Mouse (Mus musculus) T-helper 2 cell (primary cell): ENCODE results near the gene Tm9sf3.

Experiments used
- in situ Hi-C: fragments of 300-600 bp; cut with MboI, MseI; formaldehyde crosslinking; loops from one replicate; pipeline ENCODE4 v1.15.1; 2025; ENCODE audit warnings: high pct_unique_total_duplicates

Tm9sf3 gene

DNA sequence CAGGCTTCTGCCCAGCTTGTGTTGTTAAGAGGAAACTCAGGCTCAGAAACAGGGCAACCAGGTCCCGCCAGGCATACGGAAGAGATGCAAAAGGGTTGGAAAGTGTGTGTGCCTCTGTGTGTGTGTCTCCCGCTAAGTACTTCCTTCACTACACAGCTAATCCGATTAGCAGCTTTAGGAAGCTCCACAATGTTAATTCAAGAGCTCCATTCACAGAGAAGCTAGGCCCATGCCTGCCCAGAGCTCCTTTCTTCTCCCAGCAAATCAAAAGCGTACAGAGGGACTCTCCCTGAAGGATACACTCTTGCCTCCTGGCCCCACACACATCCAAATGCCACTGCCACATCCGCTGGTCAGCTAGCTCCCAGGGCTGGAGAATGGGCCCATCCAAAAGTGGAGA, 86.5 kb downstream of the Tm9sf3 start:
- in situ Hi-C loops = loop anchor here (25.0 kb wide), 1 partner anchor 1060 kb away; the partner anchor contains the start of gene Golga7b

DNA sequence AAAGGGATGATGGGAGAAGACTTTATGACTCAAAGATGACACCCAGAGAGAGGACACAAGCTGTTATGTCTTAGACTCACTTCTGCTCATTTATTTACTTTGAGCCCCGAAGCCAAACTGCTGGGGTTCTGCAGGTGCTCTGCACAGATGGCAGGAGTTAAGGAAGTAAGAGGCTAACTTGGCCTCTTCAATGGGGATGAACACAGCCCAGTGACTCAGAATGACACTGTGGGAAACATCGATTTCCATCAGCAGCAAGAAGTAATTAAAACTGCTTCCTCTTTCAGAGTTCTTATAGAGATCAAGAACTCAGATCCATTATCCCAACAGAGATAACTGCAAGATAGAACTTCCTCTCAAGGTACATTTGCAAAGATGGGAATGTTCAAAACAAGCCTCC, 86.9 kb downstream of the Tm9sf3 start:
- in situ Hi-C loops = loop anchor here (25.0 kb wide), 1 partner anchor 1060 kb away; the partner anchor contains the start of gene Golga7b

DNA sequence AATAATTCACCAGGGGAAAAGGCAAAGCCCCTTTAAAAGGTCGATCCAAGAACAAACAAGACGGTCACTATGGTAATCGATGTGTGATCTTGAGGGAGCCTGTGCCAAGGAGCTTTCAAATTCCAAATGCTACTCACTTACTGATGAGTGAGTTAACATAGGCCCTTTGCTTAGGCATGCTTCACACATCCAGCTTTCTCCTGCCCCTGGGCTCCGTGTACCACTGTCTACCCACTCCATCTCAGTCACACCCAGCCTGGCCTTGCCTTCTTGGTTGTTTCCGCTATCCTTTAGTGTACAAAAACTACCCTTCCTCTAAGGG, 97.9 kb downstream of the Tm9sf3 start:
- in situ Hi-C loops = no loop called here

DNA sequence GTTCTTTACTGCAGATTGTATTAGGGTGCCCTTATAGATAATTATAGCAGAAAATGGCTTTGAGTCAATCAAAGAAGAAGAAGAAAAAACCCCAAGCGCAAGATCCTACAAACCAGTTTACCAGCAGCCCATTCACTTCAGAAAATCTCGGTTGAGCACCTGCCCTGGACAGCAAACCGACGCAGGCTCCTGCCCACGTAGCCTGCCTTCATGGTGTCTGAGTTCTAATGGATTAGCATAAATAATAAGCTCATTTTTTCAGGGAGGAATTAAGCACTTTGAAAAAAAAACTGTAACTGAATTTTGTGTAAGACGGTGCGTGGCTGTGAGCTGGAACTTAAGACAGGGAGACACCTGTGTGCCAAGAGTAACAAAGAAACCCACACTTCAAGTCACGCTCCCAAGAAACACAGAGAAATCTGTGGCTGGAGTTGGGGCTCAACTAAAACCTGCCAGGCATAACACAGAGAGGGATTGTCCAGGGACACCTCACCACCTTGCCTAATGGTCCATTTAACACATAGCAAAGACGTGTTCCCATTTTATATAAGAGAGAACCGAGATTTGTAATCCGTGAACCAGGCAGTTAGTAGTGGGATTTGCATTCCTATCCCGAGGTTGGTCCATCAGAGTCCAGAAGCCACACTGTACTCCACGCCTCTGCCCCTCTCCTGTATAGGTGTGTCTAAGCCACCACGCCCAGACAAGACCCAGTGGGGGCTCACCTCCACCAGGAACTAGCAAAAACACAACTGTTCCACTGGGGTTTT, 98.5 kb downstream of the Tm9sf3 start:
- in situ Hi-C loops = no loop called here

DNA sequence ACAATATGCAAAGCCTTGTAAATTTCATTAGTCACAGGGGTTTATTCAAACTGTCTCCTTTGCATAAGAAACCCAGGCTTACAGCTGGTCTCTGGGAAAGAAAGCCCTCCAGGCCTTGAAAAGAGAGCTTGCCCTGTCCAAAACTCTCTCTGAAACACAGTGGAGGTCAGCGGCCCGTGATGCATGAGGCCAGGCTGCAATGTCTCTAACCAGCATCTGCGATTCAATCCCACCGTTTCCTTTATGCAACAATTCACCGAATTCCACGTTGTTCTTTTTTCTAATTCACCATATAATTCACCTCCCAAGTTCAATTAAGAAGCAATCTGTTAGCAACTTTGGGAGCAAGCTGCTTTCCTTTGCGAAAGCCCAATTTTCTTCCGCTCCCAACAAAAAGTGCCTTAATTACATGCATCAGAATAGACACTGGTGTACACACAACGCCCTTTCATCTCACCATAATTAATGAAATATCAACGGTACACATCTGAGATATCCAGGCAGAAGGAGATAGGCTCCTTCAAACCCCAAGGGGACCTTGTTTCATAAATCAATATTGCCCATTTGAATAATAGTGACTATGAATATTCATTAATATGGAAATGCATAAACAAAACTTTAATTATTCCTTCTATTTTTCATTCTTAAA, 99.2 kb downstream of the Tm9sf3 start:
- in situ Hi-C loops = no loop called here
